Mouse (Mus musculus): ENCODE results near the gene Drg2. TPM values are rescaled to one million over a fixed set of nuclear protein-coding genes. Genes with fewer than 3 reads are reported as not detected.

Gene Drg2
- polyA plus RNA-seq, 1 experiment from 2014 or later, result 137 TPM

DNA sequence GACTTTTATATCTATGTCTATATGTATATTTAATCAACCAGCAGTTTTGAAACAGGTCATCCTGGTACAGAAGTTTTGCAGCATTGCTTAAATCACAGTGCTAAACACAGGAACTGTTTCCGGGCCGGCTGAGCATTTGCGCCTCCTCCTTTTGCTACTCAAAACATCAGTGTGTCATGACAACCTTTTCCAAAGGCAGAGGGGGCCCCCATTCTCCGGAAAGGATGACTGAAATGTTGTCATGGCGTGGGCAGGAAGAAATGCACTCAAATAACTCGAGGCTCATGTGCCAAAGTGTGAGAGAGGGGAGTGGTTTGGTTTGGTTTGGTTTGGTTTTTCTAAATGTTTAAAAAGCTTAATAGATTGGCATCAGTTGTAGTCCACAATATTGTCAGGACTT is 11.5 kb upstream of the Drg2 start:
- ATAC-seq (ENCODE audit: insufficient number of reproducible peaks, low FRiP score, low TSS enrichment, low read depth) (no peak), DNase-seq (ENCODE audit: low spot score) (no peak)
- peaks cover 3% of the 10 kb centered on the region for H3K36me3 ChIP-seq (ENCODE audit: control insufficient read depth, insufficient read depth, low read length)
- no peaks in the 10 kb centered on the region for H3K27me3 ChIP-seq (ENCODE audit: control insufficient read depth, insufficient read depth, low read length)
- no peaks in the 10 kb centered on the region for H3K4me1 ChIP-seq (ENCODE audit: control insufficient read depth, insufficient read depth, low read length)
- no peaks in the 10 kb centered on the region for H3K9me3 ChIP-seq (ENCODE audit: control insufficient read depth, low read length)
- no peak overlapping the region for H3K4me2 ChIP-seq (ENCODE audit: low read depth, severe bottlenecking)
- WGBS, result 88% methylated on average over 6 of the region's 6 CpGs
- no peak overlapping the region for H3K4me3 ChIP-seq (ENCODE audit: low read depth, low read length)
- no peak overlapping the region for H3K9ac ChIP-seq (ENCODE audit: low read length)
- H3K27ac ChIP-seq (replicated peaks; ENCODE audit: low read depth, low read length), result no peak overlapping the region

DNA sequence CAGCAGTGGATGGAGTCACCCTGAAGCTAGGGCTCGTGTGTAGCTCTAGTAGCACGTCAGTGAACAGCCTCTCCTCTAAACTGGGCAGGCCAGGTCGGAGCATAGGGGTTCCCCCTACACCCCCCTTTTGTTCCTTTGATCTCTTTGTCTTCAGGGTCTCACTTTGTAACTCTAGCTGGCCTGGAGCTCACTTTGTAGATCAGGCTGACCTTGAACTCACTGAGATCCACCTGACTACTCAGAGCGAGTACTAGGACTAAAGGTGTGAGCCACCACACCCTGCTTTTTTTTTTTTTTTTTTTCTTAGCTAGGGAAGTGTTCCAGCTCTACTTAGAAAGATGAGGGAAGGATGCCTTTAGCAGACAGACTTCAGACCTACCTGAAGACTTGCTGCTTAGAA is 10.4 kb upstream of the Drg2 start:
- no peaks in the 10 kb centered on the region for H3K27me3 ChIP-seq (ENCODE audit: control insufficient read depth, insufficient read depth, low read length)
- no peak for ATAC-seq (ENCODE audit: insufficient number of reproducible peaks, low FRiP score, low TSS enrichment, low read depth)
- H3K36me3 ChIP-seq (ENCODE audit: control insufficient read depth, insufficient read depth, low read length), result peaks cover 3% of the 10 kb centered on the region
- H3K4me1 ChIP-seq (ENCODE audit: control insufficient read depth, insufficient read depth, low read length), result no peaks in the 10 kb centered on the region
- no peaks in the 10 kb centered on the region for H3K9me3 ChIP-seq (ENCODE audit: control insufficient read depth, low read length)
- 85% methylated on average over 4 of the region's 4 CpGs for WGBS
- H3K4me3 ChIP-seq (ENCODE audit: low read depth, low read length), result no peak overlapping the region
- no peak overlapping the region for H3K9ac ChIP-seq (ENCODE audit: low read length)
- no peak overlapping the region for H3K4me2 ChIP-seq (ENCODE audit: low read depth, severe bottlenecking)
- no peak overlapping the region for H3K27ac ChIP-seq (replicated peaks; ENCODE audit: low read depth, low read length)
- no peak for DNase-seq (ENCODE audit: low spot score)

DNA sequence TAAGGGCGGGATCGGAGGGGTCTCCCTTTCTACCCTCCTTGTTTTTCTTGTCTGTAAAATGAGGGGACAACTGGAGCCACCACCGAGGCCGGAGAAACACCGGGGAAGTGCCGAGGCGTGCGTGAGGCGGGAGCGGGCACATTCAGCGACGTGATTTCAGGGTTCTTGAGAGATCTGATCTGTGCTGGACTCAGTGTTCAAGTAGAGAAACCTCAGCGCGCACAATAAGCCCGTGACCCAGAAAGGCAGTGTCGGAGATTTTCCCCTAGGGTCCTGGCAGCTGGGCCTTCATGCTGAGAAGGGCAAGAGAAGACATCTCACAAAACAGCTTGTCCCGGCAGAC is 325 bp downstream of the Drg2 start:
- H3K4me3 ChIP-seq (ENCODE audit: low read depth, low read length), result peak overlapping the region; percentile 62
- H3K9me3 ChIP-seq (ENCODE audit: control insufficient read depth, low read length), result no peaks in the 10 kb centered on the region
- peaks cover 12% of the 10 kb centered on the region for H3K36me3 ChIP-seq (ENCODE audit: control insufficient read depth, insufficient read depth, low read length)
- no peak for ATAC-seq (ENCODE audit: insufficient number of reproducible peaks, low FRiP score, low TSS enrichment, low read depth)
- H3K27me3 ChIP-seq (ENCODE audit: control insufficient read depth, insufficient read depth, low read length), result no peaks in the 10 kb centered on the region
- no peak for DNase-seq (ENCODE audit: low spot score)
- H3K4me2 ChIP-seq (ENCODE audit: low read depth, severe bottlenecking), result peak overlapping the region; percentile 60
- H3K9ac ChIP-seq (ENCODE audit: low read length), result peak overlapping the region; percentile 63
- peaks cover 4% of the 10 kb centered on the region for H3K4me1 ChIP-seq (ENCODE audit: control insufficient read depth, insufficient read depth, low read length)
- no peak overlapping the region for H3K27ac ChIP-seq (replicated peaks; ENCODE audit: low read depth, low read length)
- under 1% methylated on average over 17 of the region's 17 CpGs for WGBS

DNA sequence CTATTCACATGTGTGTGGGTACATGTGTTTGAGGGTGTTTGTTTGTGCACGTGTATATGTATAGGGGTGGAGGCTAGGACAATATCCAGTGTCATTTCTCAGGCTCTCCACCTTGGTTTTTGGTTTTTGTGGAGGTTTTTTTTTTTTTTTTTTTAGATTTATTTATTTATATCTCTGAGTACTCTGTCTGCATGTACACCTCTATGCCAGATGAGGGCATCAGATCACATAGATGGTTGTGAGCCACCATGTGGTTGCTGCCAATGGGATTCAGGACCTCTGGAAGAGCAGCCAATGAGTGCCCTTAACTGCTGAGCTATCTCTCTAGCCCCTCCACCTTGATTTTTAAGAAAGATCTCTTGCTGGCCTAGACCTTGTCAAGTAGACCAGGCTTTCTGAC is 3.6 kb downstream of the Drg2 start:
- Histone ChIP-seq H3K4me3 (ENCODE audit: low read depth, low read length) (no peak overlapping the region), H3K4me1 (ENCODE audit: control insufficient read depth, insufficient read depth, low read length) (peaks cover 4% of the 10 kb centered on the region), H3K9me3 (ENCODE audit: control insufficient read depth, low read length) (no peaks in the 10 kb centered on the region), H3K27ac (replicated peaks; ENCODE audit: low read depth, low read length) (no peak overlapping the region), H3K9ac (ENCODE audit: low read length) (no peak overlapping the region), H3K4me2 (ENCODE audit: low read depth, severe bottlenecking) (no peak overlapping the region), H3K27me3 (ENCODE audit: control insufficient read depth, insufficient read depth, low read length) (no peaks in the 10 kb centered on the region), H3K36me3 (ENCODE audit: control insufficient read depth, insufficient read depth, low read length) (peaks cover 27% of the 10 kb centered on the region)
- ATAC-seq (ENCODE audit: insufficient number of reproducible peaks, low FRiP score, low TSS enrichment, low read depth) (no peak), DNase-seq (ENCODE audit: low spot score) (no peak)
- WGBS, result 89% methylated on average over 1 of the region's 1 CpGs

DNA sequence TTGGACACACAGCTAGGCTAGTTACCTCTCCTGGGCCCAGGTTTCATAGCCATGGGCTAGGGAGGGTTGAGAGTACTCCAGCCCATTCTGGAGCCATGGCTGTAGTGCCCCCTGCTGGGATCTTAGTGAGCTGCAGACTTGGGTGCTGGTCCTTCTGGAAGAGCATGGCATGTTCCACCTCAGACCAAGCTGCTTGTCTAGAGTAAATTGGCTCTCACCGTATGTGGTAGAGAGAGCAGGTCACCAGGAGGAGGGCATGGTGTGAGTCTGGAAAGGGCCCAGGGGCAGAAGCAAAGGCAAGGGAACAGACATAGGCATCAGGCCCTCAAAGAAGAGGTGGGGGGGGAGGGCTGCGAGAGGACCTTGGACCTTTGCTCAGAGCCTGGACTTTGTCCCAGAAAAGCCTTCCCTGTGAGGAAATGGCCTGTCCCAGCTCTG is 11.6 kb downstream of the Drg2 start:
- 97% methylated on average over 2 of the region's 2 CpGs for WGBS
- no peak for ATAC-seq (ENCODE audit: insufficient number of reproducible peaks, low FRiP score, low TSS enrichment, low read depth)
- Histone ChIP-seq H3K36me3 (ENCODE audit: control insufficient read depth, insufficient read depth, low read length) (peaks cover 31% of the 10 kb centered on the region), H3K4me1 (ENCODE audit: control insufficient read depth, insufficient read depth, low read length) (no peaks in the 10 kb centered on the region), H3K4me2 (ENCODE audit: low read depth, severe bottlenecking) (no peak overlapping the region), H3K27me3 (ENCODE audit: control insufficient read depth, insufficient read depth, low read length) (no peaks in the 10 kb centered on the region), H3K9me3 (ENCODE audit: control insufficient read depth, low read length) (no peaks in the 10 kb centered on the region), H3K27ac (replicated peaks; ENCODE audit: low read depth, low read length) (no peak overlapping the region), H3K4me3 (ENCODE audit: low read depth, low read length) (no peak overlapping the region), H3K9ac (ENCODE audit: low read length) (no peak overlapping the region)
- peak; percentile 57 for DNase-seq (ENCODE audit: low spot score)

DNA sequence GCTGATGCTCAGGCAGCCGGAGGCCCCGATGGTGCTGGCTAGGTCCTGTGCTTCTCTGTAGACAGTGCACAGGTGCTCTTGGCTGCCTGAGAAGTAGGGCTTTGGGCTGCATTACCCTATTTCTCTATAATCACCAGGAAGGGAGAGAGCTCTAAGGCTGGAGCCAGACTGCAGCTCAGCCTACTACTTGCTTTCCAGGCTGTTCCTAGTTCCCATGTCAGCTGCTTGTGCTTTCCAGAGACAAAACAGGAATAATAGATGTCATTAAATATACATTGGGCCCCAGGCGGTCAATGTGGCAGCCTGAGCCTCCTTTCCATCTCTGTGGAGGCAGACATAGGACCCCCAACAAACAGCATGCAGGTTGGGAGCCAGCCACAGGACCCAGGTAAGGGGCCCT is 14.6 kb downstream of the Drg2 start, which contains the start of gene Myo15:
Gene Myo15 (plus strand): TSS at position 301 of the 400 bp plus-strand sequence.
- no peak for DNase-seq (ENCODE audit: low spot score)
- 93% methylated on average over 3 of the region's 3 CpGs for WGBS
- Histone ChIP-seq H3K9ac (ENCODE audit: low read length) (no peak within 1 kb of the TSS), H3K4me3 (ENCODE audit: low read depth, low read length) (no peak within 1 kb of the TSS), H3K9me3 (ENCODE audit: control insufficient read depth, low read length) (no peaks in the 10 kb centered on the region), H3K4me2 (ENCODE audit: low read depth, severe bottlenecking) (no peak within 1 kb of the TSS), H3K27ac (replicated peaks; ENCODE audit: low read depth, low read length) (no peak within 1 kb of the TSS), H3K4me1 (ENCODE audit: control insufficient read depth, insufficient read depth, low read length) (no peaks in the 10 kb centered on the region), H3K27me3 (ENCODE audit: control insufficient read depth, insufficient read depth, low read length) (no peaks in the 10 kb centered on the region), H3K36me3 (ENCODE audit: control insufficient read depth, insufficient read depth, low read length) (peaks cover 18% of the 10 kb centered on the region)
- no peak for ATAC-seq (ENCODE audit: insufficient number of reproducible peaks, low FRiP score, low TSS enrichment, low read depth)

DNA sequence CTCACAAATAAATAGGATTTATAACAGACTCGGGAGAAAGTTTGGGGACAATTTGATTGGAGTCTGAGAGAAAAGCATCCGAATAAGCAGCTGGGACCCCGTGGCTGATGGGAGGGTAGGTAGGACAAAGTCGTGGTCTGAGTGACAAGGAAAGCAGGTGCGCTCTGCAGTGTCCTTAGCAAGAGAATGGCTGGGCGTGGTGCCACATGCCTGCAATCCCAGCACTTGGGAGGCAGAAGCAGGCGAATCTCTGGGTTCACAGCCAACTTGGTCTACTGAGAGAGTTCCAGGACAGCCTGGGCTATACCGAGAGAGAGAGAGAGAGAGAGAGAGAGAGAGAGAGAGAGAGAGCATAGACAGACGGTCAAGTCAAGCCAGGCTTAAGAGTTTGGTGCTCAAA is 16.4 kb downstream of the Drg2 start:
- peaks cover 18% of the 10 kb centered on the region for H3K36me3 ChIP-seq (ENCODE audit: control insufficient read depth, insufficient read depth, low read length)
- DNase-seq (ENCODE audit: low spot score) (no peak), ATAC-seq (ENCODE audit: insufficient number of reproducible peaks, low FRiP score, low TSS enrichment, low read depth) (no peak)
- no peak overlapping the region for H3K27ac ChIP-seq (replicated peaks; ENCODE audit: low read depth, low read length)
- no peak overlapping the region for H3K4me3 ChIP-seq (ENCODE audit: low read depth, low read length)
- no peak overlapping the region for H3K4me2 ChIP-seq (ENCODE audit: low read depth, severe bottlenecking)
- no peaks in the 10 kb centered on the region for H3K9me3 ChIP-seq (ENCODE audit: control insufficient read depth, low read length)
- 85% methylated on average over 9 of the region's 9 CpGs for WGBS
- H3K27me3 ChIP-seq (ENCODE audit: control insufficient read depth, insufficient read depth, low read length), result no peaks in the 10 kb centered on the region
- no peak overlapping the region for H3K9ac ChIP-seq (ENCODE audit: low read length)
- H3K4me1 ChIP-seq (ENCODE audit: control insufficient read depth, insufficient read depth, low read length), result peaks cover 3% of the 10 kb centered on the region; the same call in 1 of the 2 replicates

DNA sequence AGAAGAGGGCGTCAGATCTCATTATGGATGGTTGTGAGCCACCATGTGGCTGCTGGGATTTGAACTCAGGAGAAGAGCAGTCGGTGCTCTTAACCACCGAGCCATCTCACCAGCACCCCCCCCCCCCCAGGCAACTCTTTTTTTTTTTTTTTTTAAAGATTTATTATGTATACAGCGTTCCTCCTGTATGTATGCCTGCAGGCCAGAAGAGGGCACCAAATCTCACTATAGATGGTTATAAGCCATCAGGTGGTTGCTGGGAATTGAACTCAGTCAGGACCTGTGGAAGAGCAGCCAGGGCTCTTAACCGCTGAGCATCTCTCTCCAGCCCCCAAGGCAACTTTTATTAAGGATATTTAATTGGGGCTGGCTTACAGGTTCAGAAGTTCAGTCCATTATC is 20.1 kb downstream of the Drg2 start:
- no peak overlapping the region for H3K9ac ChIP-seq (ENCODE audit: low read length)
- H3K4me2 ChIP-seq (ENCODE audit: low read depth, severe bottlenecking), result no peak overlapping the region
- peaks cover 3% of the 10 kb centered on the region for H3K36me3 ChIP-seq (ENCODE audit: control insufficient read depth, insufficient read depth, low read length)
- peaks cover 4% of the 10 kb centered on the region; the same call in 1 of the 2 replicates for H3K4me1 ChIP-seq (ENCODE audit: control insufficient read depth, insufficient read depth, low read length)
- H3K4me3 ChIP-seq (ENCODE audit: low read depth, low read length), result no peak overlapping the region
- no peaks in the 10 kb centered on the region for H3K27me3 ChIP-seq (ENCODE audit: control insufficient read depth, insufficient read depth, low read length)
- H3K27ac ChIP-seq (replicated peaks; ENCODE audit: low read depth, low read length), result no peak overlapping the region
- WGBS, result 77% methylated on average over 5 of the region's 5 CpGs
- ATAC-seq (ENCODE audit: insufficient number of reproducible peaks, low FRiP score, low TSS enrichment, low read depth), result no peak
- no peaks in the 10 kb centered on the region for H3K9me3 ChIP-seq (ENCODE audit: control insufficient read depth, low read length)
- no peak for DNase-seq (ENCODE audit: low spot score)

DNA sequence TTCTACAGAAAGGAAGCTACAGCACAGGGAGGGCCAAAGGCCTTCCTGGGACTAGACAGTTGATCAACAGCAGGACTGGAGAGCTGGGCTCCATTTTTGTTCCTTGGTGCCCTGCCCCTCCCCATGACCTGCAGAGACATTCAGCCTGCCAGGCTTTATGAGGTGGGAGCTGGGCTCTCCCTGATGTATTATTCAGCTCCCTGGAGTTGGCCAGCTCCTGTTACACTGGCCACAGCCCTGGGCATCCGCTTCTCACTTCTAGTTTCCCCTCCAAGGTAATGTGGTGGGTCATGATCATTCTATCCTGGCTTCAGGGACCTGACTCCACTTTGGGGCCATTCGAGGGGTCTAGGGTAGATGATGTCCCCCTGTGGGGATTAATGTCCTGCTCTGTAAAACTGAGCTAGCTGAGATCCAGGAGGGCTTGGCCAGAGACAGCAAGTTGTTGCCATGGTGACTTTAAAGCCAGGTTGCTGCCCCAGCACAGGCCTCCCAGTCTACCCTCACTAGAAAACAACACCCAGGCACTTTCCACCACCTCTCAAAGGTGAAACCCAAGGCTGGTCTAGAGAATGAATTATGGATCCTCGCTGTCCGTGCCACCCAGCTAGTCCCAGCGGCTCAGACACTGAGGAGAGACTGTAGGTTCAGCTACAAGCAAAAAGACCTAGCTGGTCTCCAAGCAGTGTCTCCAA is 21.4 kb downstream of the Drg2 start:
- Histone ChIP-seq H3K4me3 (ENCODE audit: low read depth, low read length) (no peak overlapping the region), H3K27me3 (ENCODE audit: control insufficient read depth, insufficient read depth, low read length) (no peaks in the 10 kb centered on the region), H3K9ac (ENCODE audit: low read length) (0 out of 2 replicates have a peak overlapping the region, but pooled peaks have one; percentile 17), H3K27ac (replicated peaks; ENCODE audit: low read depth, low read length) (no peak overlapping the region), H3K36me3 (ENCODE audit: control insufficient read depth, insufficient read depth, low read length) (no peaks in the 10 kb centered on the region; the same call in 1 of the 2 replicates), H3K9me3 (ENCODE audit: control insufficient read depth, low read length) (no peaks in the 10 kb centered on the region), H3K4me2 (ENCODE audit: low read depth, severe bottlenecking) (no peak overlapping the region), H3K4me1 (ENCODE audit: control insufficient read depth, insufficient read depth, low read length) (peaks cover 4% of the 10 kb centered on the region; the same call in 1 of the 2 replicates)
- ATAC-seq (ENCODE audit: insufficient number of reproducible peaks, low FRiP score, low TSS enrichment, low read depth), result no peak
- no peak for DNase-seq (ENCODE audit: low spot score)
- WGBS, result 87% methylated on average over 5 of the region's 5 CpGs

All from limb, embryonic 11.5 days (tissue).